Mouse (Mus musculus): ENCODE measurements around the gene Armh3.

GRCm38 (mm10) chr19:45999378-45999777 is 1.1 kb upstream of the Armh3 start:
- no peak for TF ChIP-seq POLR2A (IDR thresholded peaks at IDR 0.05; ENCODE audit: control insufficient read depth, low read depth, low read length)
- no peak for TF ChIP-seq CTCF (IDR thresholded peaks at IDR 0.05; ENCODE audit: control insufficient read depth, insufficient read depth, insufficient replicate concordance, low read depth, low read length)

Data from testis, adult 2 months (tissue).